Mouse (Mus musculus): ENCODE results near the gene Il17re. TPM values are rescaled to one million over a fixed set of nuclear protein-coding genes. Genes with fewer than 3 reads are reported as not detected.

The Il17re gene
- polyA plus RNA-seq, 1 experiment from 2014 or later: 23.5 TPM

- 56% methylated on average over 3 of the region's 3 CpGs for WGBS
- no peaks in the 10 kb centered on the region for H3K9me3 ChIP-seq
- H3K4me2 ChIP-seq: no peak overlapping the region
- no peak for ATAC-seq (ENCODE audit: borderline replicate concordance, extremely low read depth, low FRiP score, low TSS enrichment)
- H3K9ac ChIP-seq: no peak overlapping the region
- no peaks in the 10 kb centered on the region for H3K4me1 ChIP-seq
- no peaks in the 10 kb centered on the region for H3K36me3 ChIP-seq
- H3K27ac ChIP-seq: no peak overlapping the region
- no peaks in the 10 kb centered on the region for H3K27me3 ChIP-seq
- H3K4me3 ChIP-seq: no peak overlapping the region
These were observed 26.5 kb upstream of the Il17re start for GRCm38 (mm10) chr6:113431801-113432200.

- Histone ChIP-seq H3K4me1 (no peaks in the 10 kb centered on the region), H3K27ac (no peak overlapping the region), H3K4me2 (no peak overlapping the region), H3K4me3 (no peak overlapping the region), H3K9ac (no peak overlapping the region), H3K36me3 (no peaks in the 10 kb centered on the region), H3K27me3 (no peaks in the 10 kb centered on the region), H3K9me3 (no peaks in the 10 kb centered on the region)
- WGBS: 63% methylated on average over 3 of the region's 3 CpGs
- no peak for ATAC-seq (ENCODE audit: borderline replicate concordance, extremely low read depth, low FRiP score, low TSS enrichment)
These were observed 24.6 kb upstream of the Il17re start for GRCm38 (mm10) chr6:113433661-113434060.

GRCm38 (mm10) chr6:113434691-113435090 is 23.6 kb upstream of the Il17re start:
- 66% methylated on average over 7 of the region's 7 CpGs for WGBS
- Histone ChIP-seq H3K36me3 (no peaks in the 10 kb centered on the region), H3K9me3 (no peaks in the 10 kb centered on the region), H3K9ac (no peak overlapping the region), H3K4me1 (no peaks in the 10 kb centered on the region), H3K4me2 (no peak overlapping the region), H3K27ac (no peak overlapping the region), H3K27me3 (no peaks in the 10 kb centered on the region), H3K4me3 (no peak overlapping the region)
- ATAC-seq (ENCODE audit: borderline replicate concordance, extremely low read depth, low FRiP score, low TSS enrichment): no peak

- no peak within 1 kb of the TSS for H3K4me3 ChIP-seq
- H3K9me3 ChIP-seq: no peaks in the 10 kb centered on the region
- no peaks in the 10 kb centered on the region for H3K4me1 ChIP-seq
- no peak within 1 kb of the TSS for H3K4me2 ChIP-seq
- 75% methylated on average over 9 of the region's 9 CpGs for WGBS
- H3K27me3 ChIP-seq: no peaks in the 10 kb centered on the region
- H3K9ac ChIP-seq: no peak within 1 kb of the TSS
- no peak for ATAC-seq (ENCODE audit: borderline replicate concordance, extremely low read depth, low FRiP score, low TSS enrichment)
- no peaks in the 10 kb centered on the region for H3K36me3 ChIP-seq
- H3K27ac ChIP-seq: no peak within 1 kb of the TSS
These were observed 22.5 kb upstream of the Il17re start, which contains the start of gene Cidec for GRCm38 (mm10) chr6:113435664-113436205. Gene Cidec, minus strand, starts transcription at chr6:113435760.

- 67% methylated on average over 12 of the region's 12 CpGs for WGBS
- no peaks in the 10 kb centered on the region for H3K36me3 ChIP-seq
- no peak overlapping the region for H3K27ac ChIP-seq
- H3K4me2 ChIP-seq: no peak overlapping the region
- H3K27me3 ChIP-seq: no peaks in the 10 kb centered on the region
- peaks cover 3% of the 10 kb centered on the region for H3K4me1 ChIP-seq
- no peak overlapping the region for H3K9ac ChIP-seq
- no peaks in the 10 kb centered on the region for H3K9me3 ChIP-seq
- no peak overlapping the region for H3K4me3 ChIP-seq
- no peak for ATAC-seq (ENCODE audit: borderline replicate concordance, extremely low read depth, low FRiP score, low TSS enrichment)
These were observed 21.1 kb upstream of the Il17re start for GRCm38 (mm10) chr6:113437135-113437534.

GRCm38 (mm10) chr6:113438721-113439430 is 19.4 kb upstream of the Il17re start:
- no peak overlapping the region for H3K4me2 ChIP-seq
- H3K36me3 ChIP-seq: no peaks in the 10 kb centered on the region
- ATAC-seq (ENCODE audit: borderline replicate concordance, extremely low read depth, low FRiP score, low TSS enrichment): no peak
- H3K27ac ChIP-seq: no peak overlapping the region
- H3K4me1 ChIP-seq: peaks cover 13% of the 10 kb centered on the region
- H3K27me3 ChIP-seq: no peaks in the 10 kb centered on the region
- no peaks in the 10 kb centered on the region for H3K9me3 ChIP-seq
- H3K9ac ChIP-seq: no peak overlapping the region
- WGBS: 45% methylated on average over 12 of the region's 12 CpGs
- H3K4me3 ChIP-seq: no peak overlapping the region

- no peaks in the 10 kb centered on the region for H3K9me3 ChIP-seq
- H3K27me3 ChIP-seq: no peaks in the 10 kb centered on the region
- no peak overlapping the region for H3K4me2 ChIP-seq
- no peak for ATAC-seq (ENCODE audit: borderline replicate concordance, extremely low read depth, low FRiP score, low TSS enrichment)
- H3K4me1 ChIP-seq: peaks cover 13% of the 10 kb centered on the region
- H3K9ac ChIP-seq: no peak overlapping the region
- H3K4me3 ChIP-seq: no peak overlapping the region
- WGBS: 67% methylated on average over 3 of the region's 3 CpGs
- peaks cover 3% of the 10 kb centered on the region; the same call in 1 of the 2 replicates for H3K36me3 ChIP-seq
- no peak overlapping the region for H3K27ac ChIP-seq
These were observed 17.6 kb upstream of the Il17re start for GRCm38 (mm10) chr6:113440686-113441085.

- no peak for ATAC-seq (ENCODE audit: borderline replicate concordance, extremely low read depth, low FRiP score, low TSS enrichment)
- Histone ChIP-seq H3K4me1 (peaks cover 13% of the 10 kb centered on the region), H3K27me3 (no peaks in the 10 kb centered on the region), H3K4me3 (no peak overlapping the region), H3K4me2 (no peak overlapping the region), H3K36me3 (peaks cover 5% of the 10 kb centered on the region; the same call in 1 of the 2 replicates), H3K9me3 (no peaks in the 10 kb centered on the region), H3K27ac (no peak overlapping the region), H3K9ac (no peak overlapping the region)
- WGBS: 54% methylated on average over 7 of the region's 7 CpGs
These were observed 17.1 kb upstream of the Il17re start for GRCm38 (mm10) chr6:113441147-113441680.

GRCm38 (mm10) chr6:113442087-113442441 is 16.2 kb upstream of the Il17re start:
- peak overlapping the region; percentile 94 for H3K9ac ChIP-seq
- no peaks in the 10 kb centered on the region for H3K27me3 ChIP-seq
- H3K4me1 ChIP-seq: peaks cover 13% of the 10 kb centered on the region
- H3K36me3 ChIP-seq: peaks cover 11% of the 10 kb centered on the region
- 39% methylated on average over 9 of the region's 9 CpGs for WGBS
- peak; percentile 12; the same call in 1 of the 2 replicates for ATAC-seq (ENCODE audit: borderline replicate concordance, extremely low read depth, low FRiP score, low TSS enrichment)
- 0 out of 2 replicates have a peak overlapping the region, but pooled peaks have one; percentile 45 for H3K27ac ChIP-seq
- no peaks in the 10 kb centered on the region for H3K9me3 ChIP-seq
- H3K4me2 ChIP-seq: peak overlapping the region; percentile 63
- H3K4me3 ChIP-seq: peak overlapping the region; percentile 100

GRCm38 (mm10) chr6:113442442-113443090 is 15.7 kb upstream of the Il17re start, which contains the start of gene Jagn1:
Gene Jagn1, plus strand, starts transcription at chr6:113442569.
- peak within 1 kb of the TSS; percentile 100 for H3K4me3 ChIP-seq
- WGBS: under 1% methylated on average over 45 of the region's 45 CpGs
- H3K4me2 ChIP-seq: peak within 1 kb of the TSS; percentile 63
- peak; percentile 91 for ATAC-seq (ENCODE audit: borderline replicate concordance, extremely low read depth, low FRiP score, low TSS enrichment)
- H3K9ac ChIP-seq: peak within 1 kb of the TSS; percentile 94
- H3K36me3 ChIP-seq: peaks cover 16% of the 10 kb centered on the region
- H3K9me3 ChIP-seq: no peaks in the 10 kb centered on the region
- no peaks in the 10 kb centered on the region for H3K27me3 ChIP-seq
- peaks cover 13% of the 10 kb centered on the region for H3K4me1 ChIP-seq
- peak within 1 kb of the TSS; percentile 51; the same call in 1 of the 2 replicates for H3K27ac ChIP-seq

- Histone ChIP-seq H3K4me3 (peak overlapping the region; percentile 100), H3K9me3 (no peaks in the 10 kb centered on the region), H3K36me3 (peaks cover 22% of the 10 kb centered on the region), H3K9ac (peak overlapping the region; percentile 94), H3K4me1 (peaks cover 13% of the 10 kb centered on the region), H3K4me2 (peak overlapping the region; percentile 63), H3K27me3 (no peaks in the 10 kb centered on the region), H3K27ac (no peak overlapping the region)
- 42% methylated on average over 12 of the region's 12 CpGs for WGBS
- no peak for ATAC-seq (ENCODE audit: borderline replicate concordance, extremely low read depth, low FRiP score, low TSS enrichment)
These were observed 15.2 kb upstream of the Il17re start for GRCm38 (mm10) chr6:113443091-113443490.
